Mouse (Mus musculus) ES-Bruce4 (cell line): ENCODE data around the gene Trim47.

Source experiments
- CTCF ChIP-seq: IDR thresholded peaks from one replicate; pipeline ENCODE4 v1.8.1; 2011; ENCODE audit warnings: low read depth, low read length
- EP300 ChIP-seq: IDR thresholded peaks from 2 replicates; pipeline ENCODE4 v1.6.1; 2011; ENCODE audit warnings: low read depth, low read length; ENCODE audit not compliant: insufficient read depth

GRCm38 (mm10) chr11:116078221-116078620 lies 48.8 kb downstream of the Trim47 start:
- no peak for TF ChIP-seq EP300
- TF ChIP-seq CTCF: no peak
